Mouse (Mus musculus) midbrain, embryonic 13.5 days (tissue): ENCODE results near the gene Gm38394. TPM values are rescaled to one million over a fixed set of nuclear protein-coding genes. Genes with fewer than 3 reads are reported as not detected.

ENCODE experiments used
- ATAC-seq: fragments of 200-750 bp; cut with Nextera tagmentation; 2 replicates; pipeline ENCODE4 v1.8.0; 2017; ENCODE audit warnings: mild to moderate bottlenecking, moderate TSS enrichment, moderate library complexity
- H3K27ac ChIP-seq: fragments of 300-500 bp; sonication (generic); 2 replicates; pipeline ENCODE4 v1.5.1; 2015; ENCODE audit warnings: inconsistent platforms, mild to moderate bottlenecking, moderate library complexity
- H3K27me3 ChIP-seq: fragments of 300-500 bp; sonication (generic); 2 replicates; pipeline ENCODE4 v1.6.1; 2015; ENCODE audit warnings: mild to moderate bottlenecking, inconsistent platforms
- H3K36me3 ChIP-seq: fragments of 300-500 bp; sonication (generic); 2 replicates; pipeline ENCODE4 v1.6.1; 2015; ENCODE audit warnings: mild to moderate bottlenecking, inconsistent platforms
- H3K4me1 ChIP-seq: fragments of 300-500 bp; sonication (generic); replicated peaks from 2 replicates; pipeline ENCODE4 v1.6.1; 2015; ENCODE audit warnings: inconsistent platforms
- H3K4me2 ChIP-seq: fragments of 300-500 bp; sonication (generic); replicated peaks from 2 replicates; pipeline ENCODE4 v1.6.1; 2015; ENCODE audit warnings: moderate library complexity, mild to moderate bottlenecking, inconsistent platforms
- H3K4me3 ChIP-seq: fragments of 300-500 bp; sonication (generic); replicated peaks from 2 replicates; pipeline ENCODE4 v1.5.1; 2015; ENCODE audit warnings: mild to moderate bottlenecking, inconsistent platforms
- H3K9ac ChIP-seq: fragments of 300-500 bp; sonication (generic); replicated peaks from 2 replicates; pipeline ENCODE4 v1.6.1; 2015; ENCODE audit warnings: mild to moderate bottlenecking, inconsistent platforms
- H3K9me3 ChIP-seq: fragments of 300-500 bp; sonication (generic); 2 replicates; pipeline ENCODE4 v1.6.1; 2016; ENCODE audit warnings: mild to moderate bottlenecking, inconsistent platforms
- WGBS: fragments of 180-500 bp; shearing (Covaris S2); methylation state at CpG from one replicate; pipeline ENCODE4 v1.1.7; 2015; 5-methylcytosine and 5-hydroxymethylcytosine counted together
- polyA plus RNA-seq: library from polyadenylated mRNA; unstranded; fragments of >200 nt; fragmentation: Nextera tagmentation; extraction: Ambion mirVana; gene quantifications from 2 replicates; pipeline ENCODE4 v1.2.1, GENCODE M21; 2015

Gene Gm38394
- polyA plus RNA-seq, 1 experiment from 2014 or later = 3.5 TPM

DNA sequence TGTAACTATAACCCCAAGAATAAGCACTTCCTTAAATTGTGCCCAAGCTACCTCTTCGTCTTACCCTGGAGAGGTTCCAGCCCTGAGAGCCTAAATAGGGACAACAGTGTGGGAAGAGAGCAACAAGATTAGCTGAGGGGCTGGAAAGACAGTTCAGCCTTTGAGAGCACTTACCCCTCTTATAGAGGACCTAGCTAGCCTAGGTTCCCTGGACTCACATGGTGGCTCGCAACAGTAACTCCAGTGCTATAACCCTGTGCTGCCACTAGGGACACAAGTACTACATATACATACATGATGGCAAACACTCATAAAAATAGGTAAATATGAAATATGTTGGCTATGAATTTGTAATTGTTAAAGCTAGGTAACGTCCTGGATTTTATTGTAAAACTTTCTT is 47.3 kb downstream of the Gm38394 start:
- peaks cover 17% of the 10 kb centered on the region; the same call in 1 of the 2 replicates for H3K36me3 ChIP-seq
- H3K4me1 ChIP-seq = peaks cover 7% of the 10 kb centered on the region
- H3K9ac ChIP-seq = no peak overlapping the region
- no peak for ATAC-seq
- H3K4me3 ChIP-seq = no peak overlapping the region
- H3K4me2 ChIP-seq = no peak overlapping the region
- H3K9me3 ChIP-seq = no peaks in the 10 kb centered on the region
- H3K27me3 ChIP-seq = no peaks in the 10 kb centered on the region
- 77% methylated on average over 3 of the region's 3 CpGs for WGBS
- H3K27ac ChIP-seq = no peak overlapping the region

DNA sequence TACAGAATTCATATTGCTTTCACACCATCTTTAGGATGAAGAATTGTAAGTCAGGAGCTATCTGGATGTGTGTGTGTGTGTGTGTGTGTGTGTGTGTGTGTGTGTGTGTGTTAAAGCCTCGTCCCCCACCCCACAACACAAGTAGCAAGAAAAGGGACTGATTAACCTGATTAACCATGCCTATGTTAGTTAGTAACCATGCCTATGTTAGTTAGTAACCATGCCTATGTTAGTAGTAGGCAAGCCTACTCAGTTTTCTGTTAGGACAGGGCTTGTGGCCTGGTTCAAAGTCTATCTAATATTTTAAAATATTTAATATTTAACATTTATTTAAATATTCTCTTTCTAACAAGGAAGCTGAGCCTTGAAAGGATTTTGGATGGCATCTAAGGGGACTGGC is 49.7 kb downstream of the Gm38394 start:
- ATAC-seq = no peak
- Histone ChIP-seq H3K27me3 (no peaks in the 10 kb centered on the region), H3K9ac (no peak overlapping the region), H3K4me3 (no peak overlapping the region), H3K27ac (no peak overlapping the region), H3K36me3 (peaks cover 21% of the 10 kb centered on the region), H3K9me3 (no peaks in the 10 kb centered on the region), H3K4me2 (no peak overlapping the region), H3K4me1 (peaks cover 16% of the 10 kb centered on the region)
- WGBS = 90% methylated on average over 1 of the region's 1 CpGs

DNA sequence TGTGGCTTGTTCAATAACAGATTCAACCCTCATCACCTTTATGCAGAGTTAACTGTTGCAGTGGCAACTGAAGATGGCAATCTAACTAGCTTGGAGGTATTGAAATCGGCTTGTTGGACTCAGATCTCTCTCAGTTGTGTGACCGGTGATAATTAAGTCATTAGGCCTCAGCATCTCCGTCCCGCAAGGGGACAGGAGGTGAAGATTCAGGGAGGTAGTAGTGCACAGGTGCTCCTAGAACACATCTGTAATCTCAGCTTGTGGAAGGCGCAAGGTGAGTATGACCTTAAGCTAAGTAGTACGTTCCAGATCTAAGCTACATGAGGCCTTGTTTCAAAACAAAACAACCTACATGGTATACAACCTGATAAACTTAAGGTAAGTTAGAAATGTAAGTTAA is 50.5 kb downstream of the Gm38394 start:
- Histone ChIP-seq H3K27me3 (no peaks in the 10 kb centered on the region), H3K9ac (no peak overlapping the region), H3K9me3 (no peaks in the 10 kb centered on the region), H3K36me3 (peaks cover 30% of the 10 kb centered on the region), H3K4me3 (no peak overlapping the region), H3K4me1 (peaks cover 16% of the 10 kb centered on the region), H3K27ac (no peak overlapping the region), H3K4me2 (0 out of 2 replicates have a peak overlapping the region, but pooled peaks have one; percentile 4)
- WGBS = 59% methylated on average over 6 of the region's 6 CpGs
- ATAC-seq = no peak; the same call in 1 of the 2 replicates

DNA sequence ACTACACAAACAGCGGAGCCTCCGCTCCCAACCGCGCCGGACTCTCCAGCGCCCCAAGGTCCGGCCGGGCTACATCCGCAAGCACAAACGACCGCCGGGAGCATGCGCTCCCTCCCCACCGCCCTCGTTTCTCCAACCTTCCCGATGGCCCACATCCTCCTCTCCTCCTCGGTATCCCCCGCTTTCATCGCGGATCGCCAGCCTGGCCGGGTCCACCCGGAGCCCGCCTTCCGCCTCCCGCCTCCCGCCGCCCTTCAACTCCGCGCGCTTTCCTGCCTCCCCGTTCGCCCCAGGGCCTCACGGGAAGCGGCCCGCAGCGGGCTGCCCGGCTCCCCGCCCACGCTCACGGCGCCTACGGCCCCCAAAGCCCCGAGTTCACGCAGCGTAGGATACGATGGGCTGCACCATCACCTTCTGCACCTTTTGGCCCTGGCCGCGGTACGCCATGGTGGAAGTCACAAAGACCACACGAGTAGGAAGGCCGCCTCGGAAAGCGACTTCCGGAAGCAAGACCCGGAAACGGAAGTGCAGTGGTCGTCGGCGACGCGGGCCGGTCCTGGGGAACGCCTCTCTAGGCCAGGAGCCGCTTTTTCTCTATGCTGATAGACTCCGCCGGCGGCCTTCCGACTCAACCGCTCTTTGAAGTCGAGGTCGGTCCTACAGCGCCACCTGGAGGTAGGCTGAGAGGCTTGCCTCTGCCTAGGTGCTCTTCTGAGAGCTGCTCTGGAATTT is 51.2 kb downstream of the Gm38394 start, which contains the start of gene Snrpe:
Snrpe (minus strand) TSS at position 521 of the 732 bp plus-strand sequence.
- under 1% methylated on average over 73 of the region's 73 CpGs for WGBS
- Histone ChIP-seq H3K4me1 (peaks cover 16% of the 10 kb centered on the region), H3K9ac (peak within 1 kb of the TSS; percentile 94), H3K9me3 (no peaks in the 10 kb centered on the region), H3K4me3 (peak within 1 kb of the TSS; percentile 93), H3K36me3 (peaks cover 36% of the 10 kb centered on the region), H3K27me3 (no peaks in the 10 kb centered on the region), H3K27ac (peak within 1 kb of the TSS; percentile 93), H3K4me2 (peak within 1 kb of the TSS; percentile 76)
- peak; percentile 98 for ATAC-seq

DNA sequence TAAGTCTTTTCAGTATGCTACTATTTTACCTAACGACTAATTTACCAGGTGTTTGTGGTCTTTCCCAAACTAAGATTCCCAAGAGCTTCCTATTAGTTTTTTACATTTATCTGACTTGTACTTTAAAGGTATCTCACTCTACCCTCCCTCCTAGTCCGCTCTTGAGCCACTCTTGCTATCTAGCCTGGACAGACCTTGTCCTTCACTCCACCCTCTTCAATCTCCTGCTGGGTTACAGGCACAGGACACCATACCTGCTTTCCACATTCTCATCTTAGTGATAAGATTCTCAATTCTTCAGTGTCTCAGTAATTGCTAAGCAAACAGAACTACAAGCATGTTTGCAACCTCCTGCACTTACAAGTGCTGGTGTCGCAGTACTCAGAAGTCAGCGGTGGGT is 57.9 kb downstream of the Gm38394 start:
- H3K9ac ChIP-seq = no peak overlapping the region
- H3K27me3 ChIP-seq = no peaks in the 10 kb centered on the region
- no peak for ATAC-seq
- 98% methylated on average over 4 of the region's 4 CpGs for WGBS
- peaks cover 72% of the 10 kb centered on the region for H3K36me3 ChIP-seq
- H3K27ac ChIP-seq = no peak overlapping the region
- no peak overlapping the region for H3K4me2 ChIP-seq
- H3K9me3 ChIP-seq = no peaks in the 10 kb centered on the region
- 0 out of 2 replicates have a peak, but pooled peaks cover 2% of the 10 kb centered on the region for H3K4me1 ChIP-seq
- H3K4me3 ChIP-seq = no peak overlapping the region

DNA sequence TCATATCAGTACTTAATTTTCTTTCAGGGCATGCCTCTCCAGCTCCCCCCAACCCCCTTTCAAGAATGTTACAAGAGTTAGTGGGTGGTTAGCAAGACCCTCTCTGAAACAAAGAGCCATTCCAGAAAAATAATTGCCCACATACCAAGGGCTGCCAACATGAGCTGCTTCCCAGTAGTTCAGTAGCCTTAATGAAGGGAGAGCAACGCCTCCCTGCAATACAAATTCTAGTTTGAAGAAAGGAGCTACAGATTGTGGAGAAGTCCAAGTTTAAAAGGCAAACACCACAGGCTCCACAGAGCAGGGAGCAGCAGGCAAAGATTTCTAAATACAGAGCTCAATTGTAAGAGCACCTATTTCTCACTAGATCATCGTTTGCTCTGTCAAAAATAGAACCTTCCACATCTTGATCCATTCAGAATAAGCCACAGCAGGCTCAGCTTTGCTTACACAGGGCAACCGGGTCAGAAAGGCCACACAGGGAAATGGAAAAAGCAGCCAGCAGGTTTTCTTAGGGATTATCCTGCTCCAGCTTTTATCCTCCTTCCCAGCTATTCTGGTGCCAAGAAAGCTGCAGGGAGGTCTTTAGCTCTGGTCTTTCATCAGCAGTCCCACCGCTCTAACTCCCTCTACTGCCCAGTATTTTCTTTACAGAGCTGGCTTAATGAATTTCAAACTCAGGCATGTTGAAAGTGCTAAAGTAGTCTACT is 64.7 kb downstream of the Gm38394 start:
- H3K9me3 ChIP-seq = no peaks in the 10 kb centered on the region
- ATAC-seq = peak; percentile 85
- WGBS = under 1% methylated on average over 4 of the region's 4 CpGs
- H3K4me3 ChIP-seq = no peak overlapping the region
- H3K27me3 ChIP-seq = no peaks in the 10 kb centered on the region
- no peak overlapping the region for H3K4me2 ChIP-seq
- H3K36me3 ChIP-seq = peaks cover 6% of the 10 kb centered on the region
- peak overlapping the region; percentile 78 for H3K27ac ChIP-seq
- H3K9ac ChIP-seq = peak overlapping the region; percentile 34
- H3K4me1 ChIP-seq = peaks cover 16% of the 10 kb centered on the region

DNA sequence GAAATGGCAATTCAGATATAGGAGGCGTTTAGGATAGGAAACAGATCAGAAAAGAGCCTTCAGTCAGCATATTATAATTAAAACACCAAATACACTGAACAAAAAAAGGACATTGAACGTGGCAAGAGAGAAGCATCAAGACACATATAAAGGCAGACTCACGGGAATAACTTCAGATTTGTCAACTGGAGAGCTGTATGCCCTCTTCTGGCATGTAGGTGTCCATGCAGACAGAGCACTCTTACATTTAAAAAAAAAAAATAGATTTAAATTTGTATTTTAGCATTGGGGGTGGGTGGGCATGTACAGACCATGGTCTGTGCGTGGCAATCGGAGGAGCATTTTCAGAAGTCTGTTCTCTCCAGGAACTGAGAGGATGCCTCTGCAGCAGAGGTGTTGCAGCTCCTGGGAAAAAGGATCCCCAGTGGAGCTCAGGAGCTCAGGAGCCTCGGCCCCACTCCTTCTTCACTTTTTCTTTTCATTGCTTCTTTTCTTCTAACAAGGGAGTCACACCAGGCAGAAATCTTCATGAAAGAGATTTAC is 75.1 kb downstream of the Gm38394 start:
- Histone ChIP-seq H3K36me3 (no peaks in the 10 kb centered on the region), H3K9me3 (no peaks in the 10 kb centered on the region), H3K4me3 (no peak overlapping the region), H3K4me1 (no peaks in the 10 kb centered on the region), H3K9ac (no peak overlapping the region), H3K4me2 (no peak overlapping the region), H3K27ac (no peak overlapping the region), H3K27me3 (no peaks in the 10 kb centered on the region)
- ATAC-seq = no peak
- WGBS = 74% methylated on average over 6 of the region's 6 CpGs

DNA sequence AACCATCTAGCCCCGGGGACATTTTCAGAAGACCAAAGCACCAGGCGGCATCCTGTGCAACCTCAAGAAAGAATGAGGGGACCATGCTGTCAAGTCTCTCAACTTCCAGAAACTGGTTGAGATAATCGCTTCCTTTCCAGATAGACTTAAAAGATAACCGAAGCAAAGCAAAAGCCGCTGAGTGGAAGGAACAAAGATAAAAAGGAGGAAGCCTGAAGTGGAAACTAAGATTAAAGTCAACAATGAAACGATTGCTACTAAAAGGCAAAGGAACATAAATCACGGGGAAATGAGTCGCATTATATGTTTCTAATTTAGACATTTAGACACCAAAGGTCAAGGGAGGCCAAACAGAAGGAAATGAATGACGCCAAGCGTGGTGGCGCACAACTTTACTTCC is 89.8 kb downstream of the Gm38394 start:
- no peaks in the 10 kb centered on the region for H3K4me1 ChIP-seq
- H3K9ac ChIP-seq = no peak overlapping the region
- H3K4me2 ChIP-seq = no peak overlapping the region
- peaks cover 1% of the 10 kb centered on the region for H3K9me3 ChIP-seq
- no peak overlapping the region for H3K4me3 ChIP-seq
- H3K27me3 ChIP-seq = no peaks in the 10 kb centered on the region
- WGBS = 93% methylated on average over 11 of the region's 11 CpGs
- no peak overlapping the region for H3K27ac ChIP-seq
- no peak for ATAC-seq
- no peaks in the 10 kb centered on the region for H3K36me3 ChIP-seq

Other genes with a start within 250 kb of the Gm38394 start
- gene Sox13, start 236.9 kb downstream of the Gm38394 start, polyA plus RNA-seq = 12.5 and 13.9 TPM in 2 replicates
- 700 and 723 TPM in 2 replicates for gene Snrpe, start 51.0 kb downstream of the Gm38394 start, polyA plus RNA-seq
- not detected in 2 replicates for gene Zbed6, start 433 bp downstream of the Gm38394 start, polyA plus RNA-seq
- gene Lax1, start 28.8 kb upstream of the Gm38394 start, polyA plus RNA-seq = 0.07 TPM in 1 of 2 replicates, not detected in the other
- gene Atp2b4, start 139.7 kb upstream of the Gm38394 start, polyA plus RNA-seq = 7.8 and 8.2 TPM in 2 replicates
- gene Optc, start 246.7 kb upstream of the Gm38394 start, polyA plus RNA-seq = 4.0 and 4.9 TPM in 2 replicates